Mouse (Mus musculus) spleen, adult 2 months (tissue): ENCODE results near the gene Sp1. TPM values are rescaled to one million over a fixed set of nuclear protein-coding genes. Genes with fewer than 3 reads are reported as not detected.
A peak's percentile ranks its signal among the peaks of the same experiment; 100 is the strongest.

ENCODE experiments used
- DNase-seq, 2 experiments: peaks; one replicate each; pipeline versions ENCODE4 v3.0.0 to v3.0.0-alpha.2; 2012 to 2021; ENCODE audit warnings: low spot score in 2 of 2, low read depth in 1 of 2
- H3K27ac ChIP-seq: fragments of 200-500 bp; 2 replicates; pipeline ENCODE4 v1.5.1; 2012; ENCODE audit warnings: low read length, inconsistent platforms; ENCODE audit not compliant: insufficient read depth
- H3K27me3 ChIP-seq: fragments of 200-500 bp; 2 replicates; pipeline ENCODE4 v1.6.1; 2012; ENCODE audit warnings: mild to moderate bottlenecking, moderate library complexity, low read length, inconsistent platforms; ENCODE audit not compliant: control insufficient read depth, insufficient read depth
- H3K36me3 ChIP-seq: fragments of 200-500 bp; 2 replicates; pipeline ENCODE4 v1.6.1; 2012; ENCODE audit warnings: mild to moderate bottlenecking, low read length, inconsistent platforms; ENCODE audit not compliant: control insufficient read depth, insufficient read depth
- H3K4me1 ChIP-seq: fragments of 200-500 bp; 2 replicates; pipeline ENCODE4 v1.6.1; 2011; ENCODE audit warnings: inconsistent platforms; ENCODE audit not compliant: control insufficient read depth, insufficient read depth, insufficient read length
- H3K4me3 ChIP-seq: fragments of 200-500 bp; 2 replicates; pipeline ENCODE4 v1.5.1; 2011; ENCODE audit warnings: mild to moderate bottlenecking, inconsistent platforms; ENCODE audit not compliant: insufficient read depth, insufficient read length; ENCODE audit errors: extremely low read depth
- CTCF ChIP-seq: fragments of 200-500 bp; IDR thresholded peaks from 2 replicates; pipeline ENCODE4 v1.5.1; 2011; ENCODE audit warnings: mild to moderate bottlenecking, inconsistent platforms; ENCODE audit not compliant: insufficient read depth, insufficient read length, insufficient replicate concordance; ENCODE audit errors: extremely low read depth
- POLR2A ChIP-seq: fragments of 200-500 bp; IDR thresholded peaks from 2 replicates; pipeline ENCODE4 v1.6.1; 2011; ENCODE audit warnings: low read depth, low read length, inconsistent platforms
- WGBS: fragments of 180-500 bp; shearing (Covaris S2); methylation state at CpG from one replicate; pipeline ENCODE4 v1.1.7; 2018; 5-methylcytosine and 5-hydroxymethylcytosine counted together
- polyA plus RNA-seq: library from polyadenylated mRNA; depleted of rRNA; stranded (reverse); fragments of >200 nt; gene quantifications from 2 replicates; pipeline ENCODE4 v1.2.3, GENCODE M21; 2012

Sp1 gene
- polyA plus RNA-seq, 1 experiment: 22.7 TPM

DNA sequence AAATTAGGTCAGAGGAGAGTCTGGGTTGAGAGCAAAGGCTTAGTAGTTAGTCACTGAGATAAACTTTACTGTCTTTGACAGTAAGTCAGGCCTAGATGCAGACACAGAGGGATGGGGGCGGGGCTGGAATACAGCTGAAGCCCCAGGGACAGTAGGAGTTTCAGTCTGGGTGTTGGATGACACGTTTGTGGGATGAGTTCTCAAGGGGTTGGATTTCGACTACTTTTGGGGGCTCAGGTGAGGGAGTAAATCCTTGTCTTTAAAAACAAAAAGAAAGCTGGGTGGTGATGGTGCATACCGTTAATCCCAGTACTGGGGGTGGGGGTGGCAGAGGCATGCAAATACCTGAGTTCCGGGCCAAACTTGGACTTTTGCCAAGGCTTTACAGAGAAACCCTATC is 7.3 kb upstream of the Sp1 start:
- Histone ChIP-seq H3K27ac (no peak overlapping the region), H3K4me1 (peaks cover 6% of the 10 kb centered on the region; the same call in 1 of the 2 replicates), H3K27me3 (no peaks in the 10 kb centered on the region), H3K36me3 (no peaks in the 10 kb centered on the region), H3K4me3 (no peak overlapping the region)
- 61% methylated on average over 5 of the region's 5 CpGs for WGBS
- DNase-seq: no peak
- TF ChIP-seq CTCF (no peak), POLR2A (no peak)

DNA sequence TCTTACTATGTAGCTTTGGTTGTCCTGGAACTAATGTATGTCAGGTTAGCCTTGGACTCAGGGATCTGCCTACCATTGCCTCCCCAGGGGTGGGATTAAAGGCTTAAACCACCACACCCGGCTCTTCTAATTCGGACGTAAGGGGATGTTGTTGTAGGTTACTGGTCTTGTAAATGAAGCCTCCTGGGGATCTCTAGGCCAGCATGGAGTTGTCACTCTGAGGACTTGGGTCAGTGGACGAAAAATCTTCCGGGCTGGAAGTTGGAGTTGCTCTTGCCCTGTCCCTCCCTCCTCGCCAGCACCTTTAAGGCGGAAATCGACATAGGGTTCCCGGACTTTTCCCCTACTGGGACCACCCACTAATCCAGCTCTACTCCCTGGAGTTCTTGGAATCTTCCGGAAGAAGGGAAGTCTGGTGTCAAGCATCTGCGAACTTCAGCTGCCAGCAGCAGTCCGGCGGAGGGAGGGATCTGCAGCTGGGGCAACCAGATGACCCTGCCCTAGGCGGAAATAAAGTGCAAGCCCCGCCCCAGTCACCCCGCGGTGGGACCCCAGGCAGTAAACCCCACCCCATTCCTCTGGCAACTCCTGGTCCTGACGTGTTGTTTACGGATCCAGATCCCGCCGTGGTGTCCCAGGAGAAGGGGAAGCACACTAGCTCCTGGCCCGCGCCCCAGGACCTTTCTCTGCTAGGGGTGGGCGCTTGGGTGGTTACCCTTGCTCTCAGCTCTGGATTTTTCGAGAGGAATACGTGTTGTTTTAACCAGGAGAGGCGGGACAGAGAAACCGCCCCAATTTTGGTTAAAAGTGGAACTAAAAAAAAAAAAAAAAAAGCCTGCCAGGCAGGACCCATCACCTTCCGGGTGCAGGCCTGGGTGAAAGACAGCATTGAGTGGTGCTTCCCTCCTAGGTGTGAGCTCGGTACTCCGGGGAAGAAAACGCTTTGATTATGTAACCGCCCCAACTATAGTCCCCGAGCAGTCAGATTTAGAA is 6.4 kb upstream of the Sp1 start:
- 7% methylated on average over 34 of the region's 34 CpGs for WGBS
- DNase-seq: peak; percentile 31 to 80
- no peaks in the 10 kb centered on the region for H3K36me3 ChIP-seq

DNA sequence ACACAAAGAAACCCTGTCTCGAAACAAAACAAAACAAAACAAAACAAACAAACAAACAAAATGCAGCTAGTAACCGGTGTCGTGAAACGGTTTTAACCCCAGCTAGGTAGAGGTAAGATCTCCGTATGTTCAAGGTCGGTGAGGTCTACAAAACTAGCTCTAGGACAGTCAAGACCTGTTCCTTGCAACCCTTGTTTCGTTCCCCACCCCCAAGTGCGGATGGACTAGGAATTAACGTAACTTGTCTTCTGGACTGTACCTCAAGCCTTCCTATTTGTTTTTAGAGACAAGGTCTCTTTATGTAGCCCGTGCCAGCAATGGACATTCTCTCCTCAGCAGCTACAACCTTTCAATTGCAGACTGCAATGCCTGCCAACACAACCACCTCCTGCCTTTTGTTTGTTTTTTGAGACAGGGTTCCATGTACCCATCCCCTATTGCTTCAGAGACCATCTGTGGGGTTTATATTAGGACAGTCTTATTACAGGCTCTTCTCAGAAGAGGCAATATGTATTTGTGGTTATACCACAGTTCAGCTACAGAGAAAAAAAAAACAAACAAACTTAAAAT is 5.4 kb upstream of the Sp1 start:
- Histone ChIP-seq H3K4me1 (peaks cover 8% of the 10 kb centered on the region; the same call in 1 of the 2 replicates), H3K27ac (peak overlapping the region; percentile 97), H3K4me3 (no peak overlapping the region; the same call in 1 of the 2 replicates), H3K27me3 (no peaks in the 10 kb centered on the region), H3K36me3 (no peaks in the 10 kb centered on the region)
- TF ChIP-seq POLR2A (no peak), CTCF (no peak)
- DNase-seq: no peak
- 89% methylated on average over 10 of the region's 10 CpGs for WGBS

More for the DNA sequence above, 6.4 kb upstream of the Sp1 start:
- peaks cover 6% of the 10 kb centered on the region; the same call in 1 of the 2 replicates for H3K4me1 ChIP-seq
- peak overlapping the region; percentile 75 for H3K4me3 ChIP-seq
- H3K27ac ChIP-seq: peak overlapping the region; percentile 97
- TF ChIP-seq POLR2A: peak; percentile 53
- no peak for TF ChIP-seq CTCF
- H3K27me3 ChIP-seq: no peaks in the 10 kb centered on the region

DNA sequence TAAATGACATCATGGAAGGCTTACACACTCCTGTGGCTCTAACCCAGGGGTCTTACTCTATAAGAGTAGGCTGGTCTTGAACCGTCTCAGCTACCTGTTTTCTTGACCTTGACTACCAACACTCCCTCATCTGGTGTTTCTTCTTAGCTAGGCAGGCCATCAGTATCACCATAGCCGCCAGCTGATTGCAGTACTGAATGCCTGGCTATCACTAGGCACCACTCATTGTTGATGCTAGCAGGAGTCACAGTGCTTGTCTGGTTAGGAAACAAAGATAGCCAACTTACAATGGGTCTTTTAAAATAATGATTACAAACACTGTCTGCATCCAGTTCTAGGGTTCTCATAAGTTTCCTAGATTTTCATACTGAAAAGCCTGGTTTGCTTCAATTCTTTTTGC is 4.7 kb upstream of the Sp1 start:
- no peak for DNase-seq
- H3K27me3 ChIP-seq: no peaks in the 10 kb centered on the region
- H3K4me3 ChIP-seq: no peak overlapping the region
- no peaks in the 10 kb centered on the region for H3K36me3 ChIP-seq
- TF ChIP-seq CTCF: no peak
- 94% methylated on average over 2 of the region's 2 CpGs for WGBS
- no peak overlapping the region for H3K27ac ChIP-seq
- H3K4me1 ChIP-seq: peaks cover 8% of the 10 kb centered on the region; the same call in 1 of the 2 replicates

DNA sequence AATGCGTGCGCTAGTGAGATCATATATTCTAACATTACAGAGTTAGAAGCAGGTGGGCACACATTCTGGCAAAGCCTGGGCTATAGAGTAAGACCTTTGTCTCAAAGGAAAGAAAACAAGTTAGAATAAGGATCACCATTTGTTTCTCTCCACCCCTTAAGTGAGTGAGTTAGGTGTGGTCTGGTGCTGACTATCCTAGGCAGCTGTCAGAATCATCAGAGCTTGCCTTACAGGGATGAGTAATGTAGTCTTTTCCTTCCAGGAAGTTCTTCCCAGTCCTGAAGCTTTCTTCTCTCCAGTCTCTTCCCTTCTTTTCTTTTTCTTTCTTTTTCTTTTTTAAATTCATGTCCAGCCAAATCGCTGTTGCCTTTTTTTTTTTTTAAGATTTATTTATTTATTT is 3.7 kb upstream of the Sp1 start:
- H3K27ac ChIP-seq: no peak overlapping the region
- H3K4me1 ChIP-seq: peaks cover 8% of the 10 kb centered on the region; the same call in 1 of the 2 replicates
- WGBS: 97% methylated on average over 3 of the region's 3 CpGs
- H3K4me3 ChIP-seq: no peak overlapping the region
- no peaks in the 10 kb centered on the region for H3K27me3 ChIP-seq
- TF ChIP-seq CTCF (no peak), POLR2A (no peak)
- DNase-seq: no peak
- H3K36me3 ChIP-seq: no peaks in the 10 kb centered on the region

DNA sequence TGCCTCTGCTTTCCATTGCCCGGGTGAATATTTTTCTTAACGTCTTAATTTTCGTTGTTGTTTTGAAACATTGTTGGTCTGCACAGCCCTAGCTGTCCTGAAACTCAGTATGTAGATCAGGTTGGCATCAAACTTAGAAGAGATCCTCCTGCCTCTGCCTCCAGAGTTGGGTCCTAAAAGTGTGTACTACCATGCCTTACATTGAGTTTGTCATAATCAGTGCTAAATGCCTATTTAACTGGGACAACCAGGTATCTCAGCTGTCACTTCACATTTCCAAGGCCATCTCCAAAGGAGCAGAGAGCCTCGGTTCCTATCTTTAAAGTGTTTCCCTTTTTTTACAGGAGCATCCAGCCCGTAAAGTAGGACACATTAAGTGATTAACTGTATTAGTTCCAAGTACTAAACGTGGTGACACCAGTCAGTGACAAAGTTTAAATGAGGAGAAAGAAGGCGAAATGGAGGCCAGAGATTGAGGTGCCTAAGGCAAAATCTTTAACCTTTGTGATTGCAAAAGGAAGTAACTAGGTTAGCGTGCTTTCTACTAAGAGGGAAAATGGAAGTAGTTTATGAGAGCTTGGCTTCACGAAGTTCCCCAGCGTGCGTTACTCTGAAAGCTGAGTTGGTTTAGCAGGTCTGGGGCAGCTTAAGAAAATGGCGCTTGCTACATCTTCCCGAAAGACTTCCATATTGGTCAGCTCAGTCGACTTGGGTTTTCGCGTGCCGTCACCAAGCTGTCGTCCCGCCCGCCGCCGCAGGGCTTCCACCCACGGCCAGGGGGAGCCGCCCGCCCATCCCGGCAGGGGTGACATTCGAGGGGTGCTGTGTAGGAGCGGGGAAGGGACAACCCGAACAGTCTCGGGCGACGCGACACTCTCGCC is 1.1 kb upstream of the Sp1 start:
- Histone ChIP-seq H3K27ac (peak overlapping the region; percentile 97), H3K4me3 (peak overlapping the region; percentile 58), H3K4me1 (peaks cover 15% of the 10 kb centered on the region; the same call in 1 of the 2 replicates), H3K36me3 (peaks cover 15% of the 10 kb centered on the region), H3K27me3 (no peaks in the 10 kb centered on the region)
- no peak for DNase-seq
- WGBS: 15% methylated on average over 34 of the region's 34 CpGs
- TF ChIP-seq POLR2A (no peak), CTCF (no peak; the same call in 1 of the 2 replicates)
